Mouse (Mus musculus) left cerebral cortex, adult 18-20 months (tissue): Measurements from ENCODE around the gene Ddb2. TPM values are rescaled to one million over a fixed set of nuclear protein-coding genes. Genes with fewer than 3 reads are reported as not detected.

Experiments
- total RNA-seq, 2 experiments: library from RNA; stranded (reverse); gene quantifications; 2 replicates each; pipeline ENCODE4 v1.2.3; 2021

The Ddb2 gene
- total RNA-seq, 2 experiments from 2014 or later = 10.9 to 13.5 TPM

Other genes starting within 250 kb of the Ddb2 start
- gene Rapsn, start 201.4 kb downstream of the Ddb2 start, total RNA-seq = under 1 TPM; 0.49 to 0.70 TPM
- gene Psmc3, start 183.0 kb downstream of the Ddb2 start, total RNA-seq = 100 to 1,000 TPM; 210 to 211 TPM
- gene Slc39a13, start 166.6 kb downstream of the Ddb2 start, total RNA-seq = 10 to 100 TPM; 26.8 to 31.8 TPM
- 1 to 10 TPM; 3.2 to 3.6 TPM for gene Spi1, start 154.6 kb downstream of the Ddb2 start, total RNA-seq
- under 1 TPM; 0.12 TPM for gene Mybpc3, start 118.8 kb downstream of the Ddb2 start, total RNA-seq
- gene Madd, start 53.1 kb downstream of the Ddb2 start, total RNA-seq = 100 to 1,000 TPM; 222 to 228 TPM
- 1 to 10 TPM; 3.5 to 3.6 TPM for gene Nr1h3, start 34.1 kb downstream of the Ddb2 start, total RNA-seq
- gene Acp2, start 34.1 kb downstream of the Ddb2 start, total RNA-seq = 10 to 100 TPM; 49.5 TPM
- 10 to 100 TPM; 45.6 to 46.1 TPM for gene Pacsin3, start 19.0 kb upstream of the Ddb2 start, total RNA-seq
- gene Arfgap2, start 28.0 kb upstream of the Ddb2 start, total RNA-seq = 10 to 100 TPM; 70.0 to 72.7 TPM
- gene 1110051M20Rik, start 207.7 kb upstream of the Ddb2 start, total RNA-seq = 100 to 1,000 TPM in 1 of 2 experiments, 10 to 100 TPM in 1; 92.1 to 103 TPM
- 10 to 100 TPM; 21.0 to 23.1 TPM for gene Lrp4, start 220.5 kb upstream of the Ddb2 start, total RNA-seq